Mouse (Mus musculus): ENCODE data around the gene Ntrk2.

Ntrk2 gene

DNA sequence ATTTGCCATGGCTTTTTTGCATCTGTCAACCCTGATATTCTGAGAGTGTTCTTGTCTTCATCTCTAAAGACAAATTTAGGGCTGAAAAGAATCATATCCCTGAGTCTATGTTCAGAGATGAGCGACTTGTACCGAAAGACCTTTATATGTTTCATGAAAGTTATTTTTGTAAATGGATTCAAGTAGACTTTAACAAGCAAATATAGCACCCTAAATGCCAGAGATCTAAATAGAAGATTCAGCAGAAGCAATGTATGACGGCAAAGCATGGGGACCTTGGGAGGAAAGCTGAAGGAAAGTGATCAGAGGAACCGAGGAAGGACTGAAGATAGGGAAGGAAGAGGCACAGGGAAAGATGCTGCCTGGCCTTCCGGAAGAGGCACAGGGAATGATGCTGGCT lies 303.7 kb downstream of the Ntrk2 start:
- ATAC-seq (ENCODE audit: low TSS enrichment), result peak; percentile 82

DNA sequence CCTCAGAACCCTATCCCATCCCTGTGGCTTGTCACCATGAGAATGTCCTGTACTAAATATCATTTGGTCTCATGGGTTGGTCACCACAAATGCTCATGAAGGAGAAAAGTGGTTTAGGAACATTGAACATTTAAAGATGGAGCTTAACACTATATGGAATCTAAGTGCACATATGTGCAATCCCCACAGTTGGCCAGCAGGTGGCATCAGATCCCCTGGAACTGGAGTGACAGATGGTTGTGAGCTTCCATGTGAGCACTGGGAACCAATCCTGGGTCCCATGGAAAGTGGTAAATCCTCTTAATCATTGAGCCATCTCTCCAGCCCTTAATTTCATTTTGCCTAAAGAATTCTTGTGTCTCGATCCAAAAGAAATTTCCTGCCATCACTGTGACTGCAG lies 308.3 kb downstream of the Ntrk2 start:
- ATAC-seq (ENCODE audit: low TSS enrichment), result no peak

DNA sequence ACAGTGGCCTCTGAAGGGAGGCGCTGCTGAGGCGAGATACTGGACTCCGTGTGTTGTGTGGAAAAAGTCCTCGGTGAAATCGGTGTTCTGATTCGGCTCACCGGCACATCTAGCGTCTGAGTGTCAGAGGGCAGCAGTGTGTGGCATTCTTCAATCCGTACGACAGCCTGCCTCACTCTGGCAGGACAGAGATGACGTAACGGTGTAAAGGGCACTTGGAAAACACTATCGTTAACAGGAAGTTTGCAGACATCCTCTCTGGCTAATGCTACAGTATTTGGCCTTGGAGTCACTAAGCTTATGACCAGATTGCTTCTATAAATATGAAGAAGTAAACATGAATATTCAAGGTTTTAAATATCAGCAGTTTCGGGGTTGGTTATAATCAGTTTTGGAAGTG lies 309.2 kb downstream of the Ntrk2 start:
- no peak for ATAC-seq (ENCODE audit: low TSS enrichment)

DNA sequence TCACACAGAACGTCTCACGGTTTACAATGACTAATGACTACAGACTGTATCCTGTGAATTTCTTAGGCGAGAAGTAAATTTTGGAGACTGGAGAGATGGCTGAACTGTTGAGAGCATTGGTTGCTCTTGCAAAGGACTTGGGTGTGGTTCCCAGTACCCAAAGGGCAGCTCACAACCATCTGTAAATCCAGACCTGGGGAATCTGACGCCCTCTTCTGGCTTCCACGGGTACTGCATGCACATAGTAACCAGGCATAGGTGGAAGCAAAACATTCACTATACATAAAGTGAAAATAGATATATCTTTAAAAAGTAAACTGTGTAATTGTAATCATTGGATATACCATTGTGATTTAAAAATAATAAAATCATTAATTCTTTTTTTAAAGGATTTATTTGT lies 310.9 kb downstream of the Ntrk2 start:
- no peak for ATAC-seq (ENCODE audit: low TSS enrichment)

DNA sequence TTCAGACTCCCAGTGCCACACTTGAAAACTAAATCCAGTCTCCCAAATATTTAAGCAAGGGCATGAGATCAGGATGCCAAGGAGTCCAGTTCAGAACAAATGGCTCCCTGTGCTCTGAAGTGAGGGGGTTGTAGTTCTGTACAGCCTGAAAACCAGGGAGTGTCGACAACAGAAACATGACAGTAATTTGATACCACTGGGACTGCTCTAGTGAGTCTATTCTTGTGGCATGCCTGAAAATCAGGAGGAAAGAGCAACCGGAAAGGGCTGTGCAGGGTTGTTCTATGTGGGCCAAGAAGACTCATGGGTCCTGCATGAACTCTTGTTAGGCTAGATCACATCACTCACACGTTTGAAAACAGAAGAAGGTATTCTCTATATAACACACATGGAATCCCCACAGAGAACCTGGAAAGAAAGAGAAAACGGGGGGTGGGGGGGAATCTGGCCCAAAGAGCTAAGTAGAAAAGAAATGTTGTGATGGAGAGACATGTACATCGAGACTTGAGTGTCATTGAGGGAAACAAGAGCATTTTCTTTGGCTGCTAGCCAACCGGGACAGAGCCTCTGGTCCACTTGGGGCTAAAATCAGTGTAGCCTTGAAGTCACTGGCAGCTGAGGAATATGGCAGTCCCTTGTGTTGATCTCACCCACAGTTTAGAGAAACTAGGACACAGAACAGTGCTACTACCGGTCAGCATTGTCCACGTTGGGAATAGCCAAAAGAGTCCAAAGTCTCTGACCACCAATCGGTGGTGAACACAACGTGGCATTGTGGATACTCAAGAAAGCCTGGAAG lies 313.4 kb downstream of the Ntrk2 start:
- ATAC-seq (ENCODE audit: low TSS enrichment), result peak; percentile 55; the same call in 1 of the 2 replicates

DNA sequence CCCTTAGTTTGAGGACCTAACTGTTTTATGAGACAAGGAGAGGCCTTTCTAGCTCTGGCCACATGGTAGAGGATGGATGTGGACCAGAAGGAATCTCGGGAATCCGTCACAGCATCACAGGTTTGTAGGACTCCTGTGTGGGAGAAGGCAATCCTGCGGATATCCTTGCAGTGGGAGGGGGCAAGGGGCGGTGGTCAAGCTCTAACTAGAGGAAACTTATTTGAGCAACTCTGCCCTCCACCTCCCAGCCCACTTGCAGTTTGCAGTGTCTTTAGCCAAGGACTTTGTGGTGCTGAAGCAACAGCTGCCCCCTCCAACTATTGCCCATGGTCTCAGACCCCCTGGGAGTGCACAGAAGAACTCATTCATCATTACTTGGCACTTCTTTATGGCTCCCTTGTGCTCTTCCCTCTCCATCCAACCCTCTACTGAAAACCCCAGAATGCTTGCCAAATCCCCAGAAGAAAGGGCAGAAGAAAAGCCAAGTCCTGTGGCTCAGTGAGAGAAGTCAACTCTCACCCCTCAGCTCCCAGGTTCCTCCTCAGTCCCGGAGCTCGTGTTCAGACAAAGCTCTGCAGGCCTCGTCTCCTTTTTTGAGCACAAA lies 336.9 kb downstream of the Ntrk2 start:
- ATAC-seq (ENCODE audit: low TSS enrichment), result peak; percentile 7; the same call in 1 of the 2 replicates

DNA sequence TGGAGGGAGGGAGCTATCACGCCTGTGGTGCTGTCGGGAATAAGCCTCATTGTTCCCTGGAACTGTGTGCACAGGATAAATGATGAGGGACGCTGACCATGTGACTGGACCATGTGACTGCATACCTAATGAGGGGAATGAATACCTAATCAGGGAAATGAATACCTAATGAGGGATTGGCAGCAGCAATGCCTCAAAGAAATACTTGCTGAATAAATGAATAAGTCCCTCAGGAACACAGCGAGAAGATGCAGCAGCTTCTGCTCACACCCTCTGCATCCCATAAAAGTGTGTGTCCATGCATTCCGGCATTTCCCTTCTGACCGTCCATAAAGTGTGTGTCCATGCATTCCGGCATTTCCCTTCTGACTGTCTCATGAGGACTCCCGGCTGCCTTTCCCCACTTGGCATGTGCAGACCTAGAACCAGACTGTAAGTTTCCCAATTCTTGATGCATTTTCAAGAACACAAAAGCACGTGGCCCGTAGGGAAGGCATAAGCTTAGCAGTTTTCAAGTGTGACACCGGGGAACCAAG lies 338.0 kb downstream of the Ntrk2 start:
- peak; percentile 18; the same call in 1 of the 2 replicates for ATAC-seq (ENCODE audit: low TSS enrichment)

DNA sequence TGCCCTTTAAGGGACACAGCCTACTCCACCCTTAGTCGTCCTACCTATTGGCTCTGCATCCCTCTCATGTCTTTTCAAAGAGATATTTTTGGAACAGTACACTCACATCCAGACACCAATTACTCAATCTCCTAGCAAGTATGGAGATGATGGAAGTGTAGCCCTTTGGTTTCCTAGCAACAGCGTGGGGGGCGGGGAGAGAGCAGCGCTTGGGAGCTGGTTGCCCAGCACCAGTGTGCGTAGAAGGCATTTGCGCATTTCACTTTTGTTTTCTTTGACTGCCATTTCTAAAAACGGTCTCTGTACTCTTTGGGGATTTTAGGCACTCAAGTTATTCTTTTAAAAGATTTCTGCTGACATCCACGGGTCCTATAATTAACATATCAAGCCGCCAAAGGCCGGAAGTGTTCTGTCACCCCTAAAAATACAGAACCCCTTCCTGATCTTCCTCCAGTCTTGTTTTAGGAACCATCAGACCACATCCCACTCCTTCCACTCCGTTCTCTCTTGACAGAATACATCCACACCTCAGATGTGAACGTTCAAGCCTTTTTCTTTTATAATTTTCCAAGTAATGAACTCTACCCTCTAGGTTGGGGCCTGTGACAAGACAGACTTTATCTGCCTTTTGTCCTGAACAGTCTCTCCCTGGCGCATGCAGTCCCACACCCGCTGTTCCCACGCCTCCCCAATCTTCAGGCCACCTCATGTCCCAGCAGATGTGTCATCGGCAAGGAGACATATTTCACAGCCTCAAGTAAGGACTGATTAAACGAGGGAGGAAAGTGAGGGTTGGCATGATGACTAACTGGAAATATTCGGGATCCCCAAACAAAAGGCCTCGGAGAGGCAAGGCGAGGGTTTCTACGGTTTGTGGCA lies 339.5 kb downstream of the Ntrk2 start:
- peak; percentile 82 for ATAC-seq (ENCODE audit: low TSS enrichment)

DNA sequence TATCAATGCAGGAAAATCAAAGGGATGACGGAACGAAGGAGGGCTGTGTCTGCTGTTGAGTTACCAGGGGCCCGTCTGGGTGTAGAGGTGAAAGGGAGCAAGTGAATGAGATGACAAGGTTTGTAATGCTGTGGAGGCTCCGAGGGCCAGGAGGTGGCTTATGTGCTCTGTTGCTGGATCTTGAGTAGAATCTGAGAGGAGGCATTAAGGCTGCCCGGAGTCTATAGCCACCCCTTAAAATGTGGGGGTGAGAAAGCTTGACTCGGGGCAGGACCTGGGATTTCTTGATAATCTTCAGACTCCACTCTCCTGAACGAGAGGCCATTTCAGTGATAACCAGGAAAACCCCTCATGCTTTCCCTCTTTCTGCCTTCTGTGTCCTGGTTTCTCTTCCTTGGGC lies 340.2 kb downstream of the Ntrk2 start:
- ATAC-seq (ENCODE audit: low TSS enrichment), result no peak

DNA sequence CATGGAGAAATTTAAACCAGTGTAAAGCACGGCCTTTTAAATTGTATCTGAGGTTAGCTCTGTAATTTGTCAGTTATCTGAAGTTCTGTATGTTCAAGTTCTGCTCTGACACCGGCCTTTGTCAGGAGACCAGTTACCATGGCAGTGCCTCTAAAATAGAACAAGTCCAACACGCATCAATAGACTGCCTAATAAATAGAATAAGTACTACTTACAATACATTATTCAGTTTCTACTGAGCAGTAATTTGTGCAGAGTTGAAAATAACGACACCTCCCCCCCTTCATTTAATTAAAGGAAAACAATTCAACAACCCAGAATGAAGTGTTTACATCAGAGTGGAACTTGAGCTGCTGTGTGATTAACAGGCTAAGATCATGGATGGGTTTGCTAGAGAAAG lies 341.6 kb downstream of the Ntrk2 start:
- ATAC-seq (ENCODE audit: low TSS enrichment), result no peak

DNA sequence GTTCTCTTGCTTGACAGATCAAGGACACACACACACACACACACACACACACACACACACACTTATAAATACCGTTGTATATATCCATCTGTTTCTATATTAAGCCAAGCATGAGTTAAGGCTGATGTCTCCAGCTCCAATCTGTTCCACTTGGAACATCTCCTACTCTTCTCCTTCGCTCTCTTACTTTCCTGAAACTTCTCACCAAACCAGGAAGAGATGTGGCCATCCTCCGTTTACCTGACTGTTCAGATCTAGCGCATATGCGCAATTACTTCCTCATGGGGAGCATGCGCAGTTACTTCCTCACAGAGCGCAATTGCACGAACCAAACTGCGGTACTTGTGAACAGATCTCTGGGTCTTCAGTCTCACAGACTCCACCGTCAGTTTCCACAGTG lies 342.4 kb downstream of the Ntrk2 start:
- no peak for ATAC-seq (ENCODE audit: low TSS enrichment)

DNA sequence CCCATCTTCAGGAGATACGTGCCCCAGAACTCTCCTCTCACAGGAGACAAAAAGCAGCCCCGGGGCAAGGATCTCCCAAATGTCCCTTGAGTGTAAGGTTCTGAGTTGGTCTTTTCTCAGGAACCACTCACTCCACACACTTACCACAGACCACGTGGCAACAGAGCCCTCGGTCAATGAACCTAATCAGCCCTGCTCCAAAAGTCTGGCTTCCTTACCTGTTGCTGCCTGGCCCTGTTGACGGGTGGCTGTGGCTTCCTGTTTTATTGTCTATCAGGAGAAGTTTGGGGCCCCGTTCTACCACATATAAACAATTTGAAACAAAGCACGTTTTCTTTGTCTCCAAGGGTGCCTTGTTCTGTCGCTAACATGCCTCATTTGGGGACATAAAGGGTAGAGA lies 357.6 kb downstream of the Ntrk2 start:
- ATAC-seq (ENCODE audit: low TSS enrichment), result no peak

DNA sequence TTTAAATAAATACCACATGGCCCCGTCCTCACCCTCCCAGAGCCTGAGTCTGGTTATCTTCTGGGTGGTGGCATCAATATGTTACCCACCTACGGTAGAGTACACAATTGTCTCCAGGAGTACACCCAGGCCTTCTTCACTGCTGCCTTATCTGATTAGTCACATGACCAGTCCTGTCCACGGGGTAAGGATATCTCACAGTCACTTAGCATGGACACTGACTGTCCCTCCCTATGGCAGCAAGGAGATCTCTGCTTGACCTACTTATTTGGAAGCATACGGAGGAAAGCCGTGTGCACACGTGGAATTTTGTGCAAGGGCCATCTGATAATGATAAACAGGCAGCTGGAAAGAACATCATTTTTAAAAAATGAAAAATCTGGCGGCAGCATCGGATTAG lies 367.5 kb downstream of the Ntrk2 start:
- no peak; the same call in 1 of the 2 replicates for ATAC-seq (ENCODE audit: low TSS enrichment)

DNA sequence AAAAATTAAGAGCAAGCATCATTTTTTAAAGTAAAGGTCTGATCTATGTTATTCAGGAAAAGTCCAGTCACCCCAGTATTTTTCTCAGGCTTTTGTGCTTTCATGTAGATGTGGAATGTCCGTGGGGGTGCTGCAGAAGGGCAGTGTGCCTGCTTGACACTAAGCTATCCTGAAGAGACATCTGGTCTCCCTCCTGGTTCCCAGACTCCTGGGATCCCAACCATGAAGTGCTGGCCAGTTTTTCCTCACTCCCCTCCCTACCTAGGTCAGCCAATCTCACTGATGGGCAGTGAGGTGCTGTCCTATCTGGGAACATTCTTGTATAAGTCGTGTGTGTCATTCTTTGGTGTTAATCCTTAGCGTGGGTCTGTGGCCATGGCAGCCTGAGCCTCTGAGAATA lies 369.7 kb downstream of the Ntrk2 start:
- no peak for ATAC-seq (ENCODE audit: low TSS enrichment)

DNA sequence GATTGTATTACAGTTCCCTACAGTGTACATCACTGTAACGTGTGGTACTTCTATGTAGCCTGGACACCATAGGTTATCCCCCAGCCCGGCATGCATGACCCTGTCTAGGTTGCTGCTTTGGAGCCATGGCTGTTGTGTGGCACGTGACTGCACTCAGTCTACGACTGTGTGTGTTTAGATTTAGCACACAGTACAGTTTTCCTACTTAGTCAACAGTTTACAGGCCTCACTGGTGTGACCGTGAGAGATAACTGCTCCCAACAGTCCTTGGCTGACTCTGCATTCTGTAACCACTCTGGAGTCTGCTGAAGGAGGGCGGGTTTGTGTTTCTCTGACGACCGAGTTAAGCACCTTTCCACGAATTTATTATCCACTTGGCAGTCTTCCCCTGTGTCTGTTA lies 370.1 kb downstream of the Ntrk2 start:
- ATAC-seq (ENCODE audit: low TSS enrichment), result no peak

DNA sequence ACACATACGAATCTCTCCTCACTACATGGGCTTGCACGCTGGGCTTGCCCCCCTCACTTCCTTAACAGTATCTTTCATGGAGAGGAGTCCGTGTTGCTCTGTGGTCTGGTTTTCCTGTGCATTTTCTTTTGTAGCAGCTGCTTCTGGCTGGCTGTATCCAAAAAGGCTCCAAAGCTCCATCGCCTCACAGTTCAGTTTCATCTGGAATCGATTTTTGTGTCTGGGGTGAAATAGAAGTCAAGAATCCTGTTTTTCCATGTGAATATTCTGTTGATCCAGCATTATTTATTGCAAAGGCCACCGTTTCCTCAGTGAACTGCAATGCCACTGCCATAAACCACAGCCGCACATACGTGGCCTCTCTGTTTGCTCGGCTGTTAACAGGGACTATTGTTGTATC lies 370.6 kb downstream of the Ntrk2 start:
- no peak for ATAC-seq (ENCODE audit: low TSS enrichment)

DNA sequence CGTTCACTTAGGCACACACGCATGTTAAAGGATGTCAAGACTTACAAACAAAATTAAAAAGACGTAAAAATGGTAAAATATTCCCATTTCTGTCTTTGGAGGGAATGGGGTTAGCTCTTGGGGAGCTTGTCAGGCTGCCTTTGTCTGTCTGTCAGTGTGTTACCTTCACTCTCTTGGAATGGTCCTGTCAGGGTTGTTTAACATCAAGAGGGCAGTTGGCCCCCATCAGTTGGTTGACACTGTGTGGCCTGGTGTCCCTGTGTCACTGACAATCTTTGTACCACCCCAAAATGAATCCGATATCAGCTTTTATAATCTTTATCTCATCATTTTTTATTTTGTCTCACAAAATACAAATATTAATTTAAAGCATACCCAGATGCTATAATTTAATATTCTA lies 373.6 kb downstream of the Ntrk2 start:
- no peak for ATAC-seq (ENCODE audit: low TSS enrichment)

DNA sequence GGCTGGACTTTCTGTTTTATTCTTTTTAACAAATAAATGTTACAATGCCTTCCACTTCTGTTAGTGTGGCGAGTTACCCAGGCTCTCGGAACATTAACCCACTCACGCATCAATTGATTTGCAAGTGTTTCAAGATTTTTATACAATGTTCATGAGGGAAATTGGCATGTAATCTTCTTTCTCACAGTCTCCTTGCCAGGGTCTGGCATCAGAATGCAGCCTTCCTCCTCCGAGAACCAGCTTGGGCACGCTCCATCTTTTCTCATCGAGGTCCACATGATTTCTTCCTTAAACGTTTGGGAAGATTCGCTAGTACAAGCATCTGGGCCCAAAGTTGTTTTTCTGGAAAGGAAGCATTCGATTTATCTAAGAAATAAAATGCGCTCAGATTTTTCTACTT lies 374.4 kb downstream of the Ntrk2 start:
- peak; percentile 80; the same call in 1 of the 2 replicates for ATAC-seq (ENCODE audit: low TSS enrichment)

DNA sequence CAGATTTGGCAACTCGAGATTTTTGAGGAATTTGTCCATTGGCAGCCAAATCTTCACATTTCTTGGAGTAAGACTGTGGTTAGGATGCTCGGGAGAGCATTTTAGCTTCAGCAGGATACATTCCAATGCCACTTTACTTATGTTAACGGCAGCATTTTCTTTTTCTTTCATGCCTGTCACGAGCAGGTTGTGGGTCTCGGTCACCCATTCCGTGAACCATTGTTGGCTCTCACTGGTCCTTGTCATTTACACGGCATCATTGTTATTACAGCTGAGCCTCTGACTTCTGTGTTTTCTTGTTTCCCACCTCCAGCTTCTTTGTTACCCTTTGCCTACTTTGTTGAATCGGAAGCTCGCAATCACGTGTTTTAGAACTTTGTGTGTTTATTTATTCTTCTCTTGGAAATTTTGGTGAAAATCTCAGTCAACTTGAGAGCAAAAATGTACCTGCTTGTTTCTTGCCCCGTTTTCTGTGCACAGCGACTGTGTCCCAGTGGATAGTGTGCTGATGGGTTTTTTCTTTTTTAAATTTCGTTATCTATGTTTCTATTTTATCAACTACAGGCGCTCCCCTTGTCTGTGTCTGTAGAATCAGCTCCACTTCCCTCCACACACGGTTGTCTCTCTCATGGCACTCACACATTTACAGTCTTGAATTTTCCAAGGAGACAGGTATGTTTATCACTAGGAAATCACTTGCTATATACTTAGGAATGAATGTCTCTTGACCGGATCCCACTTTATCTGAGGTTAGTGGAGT lies 375.0 kb downstream of the Ntrk2 start:
- no peak for ATAC-seq (ENCODE audit: low TSS enrichment)

DNA sequence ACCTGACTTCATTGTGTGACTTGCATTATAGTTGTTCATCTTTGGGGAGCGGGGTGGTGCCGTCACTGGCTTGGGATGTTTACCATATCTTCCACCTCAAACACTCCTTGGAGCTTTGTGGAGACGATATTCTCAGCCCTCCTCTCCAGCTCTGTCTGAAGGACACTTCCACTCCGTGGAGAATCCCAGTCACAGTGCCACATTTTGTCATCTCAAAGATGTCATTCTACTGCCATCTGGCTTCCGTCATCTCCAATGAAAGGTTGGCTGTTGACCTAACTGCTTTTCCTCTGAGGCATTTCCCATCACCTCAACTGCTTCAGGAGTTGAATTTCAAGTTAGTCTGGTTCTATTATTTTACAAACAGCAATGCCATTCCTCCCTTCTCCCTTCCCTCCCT lies 376.3 kb downstream of the Ntrk2 start:
- ATAC-seq (ENCODE audit: low TSS enrichment), result peak; percentile 78; the same call in 1 of the 2 replicates

Measured in frontal cortex, adult (tissue).